Mouse (Mus musculus) ES-Bruce4 (cell line): ENCODE results near the gene Spata16.

Experiments used
- CTCF ChIP-seq: IDR thresholded peaks from one replicate; pipeline ENCODE4 v1.8.1; 2011; ENCODE audit warnings: low read depth, low read length
- EP300 ChIP-seq: IDR thresholded peaks from 2 replicates; pipeline ENCODE4 v1.6.1; 2011; ENCODE audit warnings: low read depth, low read length; ENCODE audit not compliant: insufficient read depth
- POLR2A ChIP-seq: IDR thresholded peaks from one replicate; pipeline ENCODE4 v1.8.1; 2011; ENCODE audit warnings: low read length; ENCODE audit not compliant: insufficient read depth

DNA sequence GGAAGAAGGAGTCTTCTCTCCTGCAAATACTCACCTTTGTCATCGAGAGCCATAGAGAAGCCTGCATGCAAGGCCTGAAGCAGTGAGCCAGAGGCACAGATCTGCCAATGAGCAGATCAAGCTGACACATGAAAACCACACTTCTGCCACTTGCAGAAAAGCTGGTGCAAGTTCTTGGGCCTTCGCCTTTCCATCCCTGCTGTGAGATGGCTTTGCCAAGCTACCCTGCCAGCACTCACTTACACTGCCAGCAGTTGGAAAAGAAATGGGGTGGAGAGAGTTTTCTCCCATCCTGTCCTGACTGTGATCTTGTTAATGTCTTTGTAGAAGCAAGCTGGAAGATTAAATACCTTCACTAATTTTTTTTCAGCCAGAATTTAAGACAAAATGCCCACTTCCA is 237.3 kb downstream of the Spata16 start:
- no peak for TF ChIP-seq EP300
- TF ChIP-seq POLR2A, result no peak
- TF ChIP-seq CTCF, result no peak
